24 mouse cellular contexts compared by ENCODE assay signal in the genomic region with DNA sequence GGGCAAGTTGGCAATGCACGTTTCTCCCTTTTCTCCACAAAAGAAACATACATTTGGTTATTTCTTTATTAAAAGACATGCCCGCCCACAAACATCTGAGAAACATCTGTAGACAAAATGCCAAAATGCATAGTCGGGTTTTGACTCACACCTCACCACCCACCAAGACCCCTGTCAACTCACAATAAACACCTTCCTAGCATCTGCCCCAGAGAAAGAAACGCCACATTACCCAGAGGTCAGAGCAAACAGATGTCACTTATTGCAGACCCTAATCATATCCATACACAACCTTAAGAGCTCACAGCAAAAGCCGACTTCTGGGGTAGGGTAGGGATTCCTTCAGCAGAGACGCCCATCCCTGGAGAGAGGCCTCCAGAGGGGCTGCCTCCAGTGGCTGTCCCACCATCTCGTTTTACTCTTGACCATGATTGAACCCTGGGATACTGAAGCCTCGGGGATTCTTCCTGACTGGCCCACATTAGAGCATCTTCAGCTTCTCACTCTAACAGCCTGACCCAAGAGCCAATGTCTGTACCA.
DNase-seq lines count a peak whose midpoint lies in the region; ATAC-seq lines count a peak whose summit lies in the region.
"Had no signal": no experiment of that assay in that cellular context is flagged by ENCODE, and none has a peak within 500 bp of the region (broad histone marks: within the 10 kb centered on the region; RNA-seq: fewer than 3 reads in every experiment).

No protein-coding gene starts in this region.

- H3K4me3 ChIP-seq in midbrain, embryonic 11.5 days (ENCODE audit: low read depth, low read length) = no peak overlapping the region
- H3K4me3 ChIP-seq in midbrain, embryonic 16.5 days (ENCODE audit: low read depth, low read length) = no peak overlapping the region
- H3K4me3 ChIP-seq in embryonic facial prominence, embryonic 15.5 days (replicated peaks) = no peak overlapping the region
- no peak overlapping the region for H3K4me3 ChIP-seq in limb, embryonic 11.5 days (ENCODE audit: low read depth, low read length)
- no peak overlapping the region for H3K4me3 ChIP-seq in hindbrain, embryonic 10.5 days
- H3K4me3 ChIP-seq: embryonic facial prominence, embryonic 12.5 days; erythroblast, embryonic 14.5 days; forebrain, embryonic 10.5 days; heart, adult 2 months; heart, embryonic 15.5 days; hindbrain, embryonic 15.5 days had no signal

- H3K27ac ChIP-seq in midbrain, embryonic 11.5 days (ENCODE audit: low read depth, low read length) = no peak overlapping the region
- H3K27ac ChIP-seq in midbrain, embryonic 16.5 days (ENCODE audit: low read length) = no peak overlapping the region
- H3K27ac ChIP-seq in embryonic facial prominence, embryonic 15.5 days (replicated peaks) = no peak overlapping the region
- no peak overlapping the region for H3K27ac ChIP-seq in limb, embryonic 11.5 days (replicated peaks; ENCODE audit: low read depth, low read length)
- H3K27ac ChIP-seq in hindbrain, embryonic 10.5 days = no peak overlapping the region
- H3K27ac ChIP-seq: embryonic facial prominence, embryonic 12.5 days; forebrain, embryonic 10.5 days; heart, adult 2 months; heart, embryonic 15.5 days; hindbrain, embryonic 15.5 days had no signal

- no peak overlapping the region for H3K4me2 ChIP-seq in midbrain, embryonic 11.5 days
- H3K4me2 ChIP-seq in midbrain, embryonic 16.5 days (ENCODE audit: low read length) = no peak overlapping the region
- H3K4me2 ChIP-seq in embryonic facial prominence, embryonic 15.5 days (replicated peaks) = no peak overlapping the region
- no peak overlapping the region for H3K4me2 ChIP-seq in limb, embryonic 11.5 days (ENCODE audit: low read depth, severe bottlenecking)
- H3K4me2 ChIP-seq: embryonic facial prominence, embryonic 12.5 days; heart, embryonic 11.5 days; heart, embryonic 15.5 days; hindbrain, embryonic 15.5 days had no signal

- no peaks in the 10 kb centered on the region for H3K9me3 ChIP-seq in midbrain, embryonic 11.5 days (ENCODE audit: control insufficient read depth, low read length)
- H3K9me3 ChIP-seq in midbrain, embryonic 16.5 days (replicated peaks; ENCODE audit: control insufficient read depth, low read length, poor library complexity, severe bottlenecking) = no peaks in the 10 kb centered on the region
- no peaks in the 10 kb centered on the region for H3K9me3 ChIP-seq in embryonic facial prominence, embryonic 15.5 days (replicated peaks)
- H3K9me3 ChIP-seq in limb, embryonic 11.5 days (ENCODE audit: control insufficient read depth, low read length) = no peaks in the 10 kb centered on the region
- H3K9me3 ChIP-seq in hindbrain, embryonic 10.5 days = no peaks in the 10 kb centered on the region
- H3K9me3 ChIP-seq: embryonic facial prominence, embryonic 12.5 days; forebrain, embryonic 10.5 days; heart, embryonic 15.5 days; hindbrain, embryonic 15.5 days had no signal

- DNase-seq in midbrain, embryonic 11.5 days (ENCODE audit: low spot score, missing footprints) = peak; percentile 60
- peak; percentile 74 for DNase-seq in limb, embryonic 11.5 days (ENCODE audit: low spot score)
- DNase-seq in hindbrain, embryonic 10.5 days (ENCODE audit: low spot score) = no peak
- DNase-seq in adrenal gland, postnatal 25 days = no peak
- DNase-seq in kidney, postnatal 36 days = no peak
- DNase-seq: adrenal gland, adult 2 months; adrenal gland, postnatal 36 days; cerebellum, adult 8-10 months; cerebellum, postnatal 25 days; gastrocnemius, postnatal 10 days; heart, adult 2 months had no signal

- H3K36me3 ChIP-seq in midbrain, embryonic 11.5 days (ENCODE audit: control insufficient read depth, insufficient read depth, low read length) = no peaks in the 10 kb centered on the region
- no peaks in the 10 kb centered on the region for H3K36me3 ChIP-seq in midbrain, embryonic 16.5 days (ENCODE audit: control insufficient read depth, insufficient read depth, low read length)
- H3K36me3 ChIP-seq in embryonic facial prominence, embryonic 15.5 days = no peaks in the 10 kb centered on the region
- no peaks in the 10 kb centered on the region for H3K36me3 ChIP-seq in limb, embryonic 11.5 days (ENCODE audit: control insufficient read depth, insufficient read depth, low read length)
- no peaks in the 10 kb centered on the region for H3K36me3 ChIP-seq in hindbrain, embryonic 10.5 days
- H3K36me3 ChIP-seq: embryonic facial prominence, embryonic 12.5 days; forebrain, embryonic 10.5 days; heart, embryonic 15.5 days; hindbrain, embryonic 15.5 days had no signal

- no peak for ATAC-seq in midbrain, embryonic 11.5 days (ENCODE audit: low FRiP score)
- ATAC-seq in midbrain, embryonic 16.5 days = no peak
- ATAC-seq in embryonic facial prominence, embryonic 15.5 days (ENCODE audit: insufficient number of reproducible peaks, low FRiP score, low TSS enrichment, low read depth) = peak; percentile 43; the same call in 1 of the 2 replicates
- ATAC-seq in limb, embryonic 11.5 days (ENCODE audit: insufficient number of reproducible peaks, low FRiP score, low TSS enrichment, low read depth) = peak; percentile 85; the same call in 1 of the 2 replicates
- ATAC-seq: forebrain, embryonic 14.5 days; inflammation-experienced regulatory T-cells, adult 6 months; intestine, postnatal 0 days; Patski had no signal

- WGBS in midbrain, embryonic 11.5 days = 78% methylated on average over 8 of the region's 8 CpGs
- 79% methylated on average over 8 of the region's 8 CpGs for WGBS in midbrain, embryonic 16.5 days
- WGBS in embryonic facial prominence, embryonic 15.5 days = 38% methylated on average over 8 of the region's 8 CpGs
- WGBS in limb, embryonic 11.5 days = 16% methylated on average over 8 of the region's 8 CpGs
- WGBS in hindbrain, embryonic 10.5 days = 69% methylated on average over 8 of the region's 8 CpGs

- H3K9ac ChIP-seq in midbrain, embryonic 11.5 days (ENCODE audit: low read length) = no peak overlapping the region
- H3K9ac ChIP-seq in midbrain, embryonic 16.5 days (ENCODE audit: low read depth, low read length) = no peak overlapping the region
- no peak overlapping the region for H3K9ac ChIP-seq in embryonic facial prominence, embryonic 15.5 days
- H3K9ac ChIP-seq in limb, embryonic 11.5 days (ENCODE audit: low read length) = no peak overlapping the region
- H3K9ac ChIP-seq: embryonic facial prominence, embryonic 12.5 days; heart, embryonic 15.5 days; hindbrain, embryonic 15.5 days had no signal

- H3K4me1 ChIP-seq in midbrain, embryonic 11.5 days (ENCODE audit: control insufficient read depth, insufficient read depth, low read length) = no peaks in the 10 kb centered on the region
- no peaks in the 10 kb centered on the region for H3K4me1 ChIP-seq in midbrain, embryonic 16.5 days (ENCODE audit: control insufficient read depth, insufficient read depth, low read length)
- 0 out of 2 replicates have a peak, but pooled peaks cover 5% of the 10 kb centered on the region for H3K4me1 ChIP-seq in embryonic facial prominence, embryonic 15.5 days
- no peaks in the 10 kb centered on the region for H3K4me1 ChIP-seq in limb, embryonic 11.5 days (ENCODE audit: control insufficient read depth, insufficient read depth, low read length)
- no peaks in the 10 kb centered on the region for H3K4me1 ChIP-seq in hindbrain, embryonic 10.5 days (replicated peaks)
- H3K4me1 ChIP-seq: embryonic facial prominence, embryonic 12.5 days; forebrain, embryonic 10.5 days; heart, embryonic 15.5 days; hindbrain, embryonic 15.5 days had no signal

- H3K27me3 ChIP-seq in midbrain, embryonic 11.5 days (ENCODE audit: control insufficient read depth, insufficient read depth, low read length) = no peaks in the 10 kb centered on the region
- H3K27me3 ChIP-seq in midbrain, embryonic 16.5 days (ENCODE audit: control insufficient read depth, insufficient read depth, low read depth, low read length) = no peaks in the 10 kb centered on the region
- no peaks in the 10 kb centered on the region for H3K27me3 ChIP-seq in embryonic facial prominence, embryonic 15.5 days
- H3K27me3 ChIP-seq in limb, embryonic 11.5 days (ENCODE audit: control insufficient read depth, insufficient read depth, low read length) = no peaks in the 10 kb centered on the region
- H3K27me3 ChIP-seq in hindbrain, embryonic 10.5 days (ENCODE audit: insufficient read depth, poor library complexity, severe bottlenecking) = no peaks in the 10 kb centered on the region
- H3K27me3 ChIP-seq: CH12.LX; embryonic facial prominence, embryonic 12.5 days; hindbrain, embryonic 15.5 days; Patski had no signal

Comparison
In these comparisons a context has a peak if more than half of its experiments do, and no peak if none do; other contexts are left out.
1. ATAC-seq: peak in embryonic facial prominence, embryonic 15.5 days (single experiment) and limb, embryonic 11.5 days (single experiment); none in midbrain, embryonic 11.5 days (single experiment) and midbrain, embryonic 16.5 days (single experiment).
2. DNase-seq: peak in midbrain, embryonic 11.5 days (single experiment) and limb, embryonic 11.5 days (single experiment); none in hindbrain, embryonic 10.5 days (single experiment), adrenal gland, postnatal 25 days (single experiment) and kidney, postnatal 36 days (0 of 2).